Mouse (Mus musculus) MEL (cell line): Measurements from ENCODE around the gene Map10. TPM values are rescaled to one million over a fixed set of nuclear protein-coding genes. Genes with fewer than 3 reads are reported as not detected.

ENCODE experiments used
- DNase-seq: peaks from one replicate; pipeline ENCODE4 v3.0.0; 2011; ENCODE audit warnings: low read depth, low spot score
- H3K27ac ChIP-seq: 2 replicates; pipeline ENCODE4 v1.5.1; 2012; ENCODE audit warnings: low read depth, mild to moderate bottlenecking, control low read depth, low read length, moderate library complexity; ENCODE audit not compliant: control insufficient read depth
- H3K27me3 ChIP-seq, 2 experiments: fragments of 150-350 bp in 1 of 2; sonication (generic) in 1 of 2; 2 replicates each; pipeline ENCODE4 v1.6.1; 2012; ENCODE audit warnings: low read length in 2 of 2, mild to moderate bottlenecking in 2 of 2, improper control_type of control experiment in 1 of 2, moderate library complexity in 1 of 2; ENCODE audit not compliant: insufficient read depth in 2 of 2, control insufficient read depth in 1 of 2
- H3K36me3 ChIP-seq, 2 experiments: 2 replicates each; pipeline ENCODE4 v1.6.1; 2012 to 2014; ENCODE audit warnings: low read length in 2 of 2, improper control_type of control experiment in 1 of 2, inconsistent platforms in 1 of 2, mild to moderate bottlenecking in 1 of 2; ENCODE audit not compliant: insufficient read depth in 2 of 2, control insufficient read depth in 1 of 2
- H3K4me1 ChIP-seq, 2 experiments: fragments of 150-350 bp in 1 of 2; sonication (generic) in 1 of 2; 2 replicates each; pipeline ENCODE4 v1.6.1; 2012; ENCODE audit warnings: low read length in 2 of 2, improper control_type of control experiment in 1 of 2, mild to moderate bottlenecking in 1 of 2; ENCODE audit not compliant: insufficient read depth in 2 of 2, control insufficient read depth in 1 of 2
- H3K4me3 ChIP-seq, 2 experiments: fragments of 150-350 bp in 1 of 2; sonication (generic) in 1 of 2; 2 replicates each; pipeline ENCODE4 v1.5.1; 2012; ENCODE audit warnings: low read depth in 2 of 2, low read length in 2 of 2, mild to moderate bottlenecking in 2 of 2, moderate library complexity in 2 of 2, control low read depth in 1 of 2, improper control_type of control experiment in 1 of 2; ENCODE audit not compliant: control insufficient read depth in 1 of 2, insufficient read depth in 1 of 2
- H3K79me2 ChIP-seq: 2 replicates; pipeline ENCODE4 v1.6.1; 2012; ENCODE audit warnings: mild to moderate bottlenecking, low read length, moderate library complexity; ENCODE audit not compliant: control insufficient read depth, poor library complexity, insufficient read depth
- H3K9ac ChIP-seq: 2 replicates; pipeline ENCODE4 v1.6.1; 2012; ENCODE audit warnings: low read depth, mild to moderate bottlenecking, control low read depth, low read length, moderate library complexity; ENCODE audit not compliant: control insufficient read depth, poor library complexity, severe bottlenecking
- H3K9me3 ChIP-seq: fragments of 150-350 bp; sonication (generic); replicated peaks from 2 replicates; pipeline ENCODE4 v1.6.1; 2012; ENCODE audit warnings: mild to moderate bottlenecking, low read length, improper control_type of control experiment, moderate library complexity; ENCODE audit not compliant: insufficient read depth
- BHLHE40 ChIP-seq: IDR thresholded peaks from 2 replicates; pipeline ENCODE4 v1.6.1; 2012; ENCODE audit warnings: low read depth, mild to moderate bottlenecking, inconsistent platforms, low read length, improper control_type of control experiment, borderline replicate concordance
- ELF1 ChIP-seq: IDR thresholded peaks from 2 replicates; pipeline ENCODE4 v1.6.1; 2014; ENCODE audit warnings: low read depth, mild to moderate bottlenecking, inconsistent platforms, low read length, improper control_type of control experiment, moderate library complexity
- HCFC1 ChIP-seq: IDR thresholded peaks from 2 replicates; pipeline ENCODE4 v1.6.1; 2012; ENCODE audit warnings: low read depth, mild to moderate bottlenecking, inconsistent platforms, low read length, improper control_type of control experiment, moderate library complexity
- JUND ChIP-seq: IDR thresholded peaks from 2 replicates; pipeline ENCODE4 v1.6.1; 2011; ENCODE audit warnings: low read depth, mild to moderate bottlenecking, improper control_type of control experiment, low read length
- MAFK ChIP-seq: IDR thresholded peaks from 2 replicates; pipeline ENCODE4 v1.6.1; 2011; ENCODE audit warnings: low read depth, mild to moderate bottlenecking, low read length, improper control_type of control experiment, borderline replicate concordance
- MAX ChIP-seq: IDR thresholded peaks from 2 replicates; pipeline ENCODE4 v1.6.1; 2011; ENCODE audit warnings: low read length, improper control_type of control experiment
- MAZ ChIP-seq: IDR thresholded peaks from 2 replicates; pipeline ENCODE4 v1.6.1; 2012; ENCODE audit warnings: low read depth, mild to moderate bottlenecking, inconsistent platforms, low read length, improper control_type of control experiment
- MEF2A ChIP-seq: IDR thresholded peaks from 2 replicates; pipeline ENCODE4 v1.6.1; 2014; ENCODE audit warnings: low read depth, mild to moderate bottlenecking, inconsistent platforms, low read length, improper control_type of control experiment; ENCODE audit not compliant: poor library complexity, insufficient replicate concordance, severe bottlenecking; ENCODE audit errors: extremely low read depth
- MXI1 ChIP-seq: IDR thresholded peaks from 2 replicates; pipeline ENCODE4 v1.6.1; 2011; ENCODE audit warnings: mild to moderate bottlenecking, low read depth, low read length, improper control_type of control experiment
- NELFE ChIP-seq: IDR thresholded peaks from 2 replicates; pipeline ENCODE4 v1.6.1; 2011; ENCODE audit warnings: low read depth, low read length, improper control_type of control experiment
- RAD21 ChIP-seq: IDR thresholded peaks from 2 replicates; pipeline ENCODE4 v1.6.1; 2011; ENCODE audit warnings: mild to moderate bottlenecking, low read depth, low read length, improper control_type of control experiment
- RCOR1 ChIP-seq: IDR thresholded peaks from 2 replicates; pipeline ENCODE4 v1.6.1; 2012; ENCODE audit warnings: low read depth, mild to moderate bottlenecking, inconsistent platforms, low read length, improper control_type of control experiment
- TAL1 ChIP-seq: IDR thresholded peaks from 2 replicates; pipeline ENCODE4 v1.6.1; 2012; ENCODE audit warnings: mild to moderate bottlenecking, inconsistent platforms, low read length, moderate library complexity, mixed read lengths
- TBP ChIP-seq: IDR thresholded peaks from 2 replicates; pipeline ENCODE4 v1.8.0; 2011; ENCODE audit warnings: low read depth, low read length, improper control_type of control experiment
- TCF12 ChIP-seq: IDR thresholded peaks from 2 replicates; pipeline ENCODE4 v1.6.1; 2014; ENCODE audit warnings: low read depth, mild to moderate bottlenecking, inconsistent platforms, low read length, improper control_type of control experiment, moderate library complexity
- UBTF ChIP-seq: IDR thresholded peaks from 2 replicates; pipeline ENCODE4 v1.6.1; 2012; ENCODE audit warnings: low read depth, mild to moderate bottlenecking, inconsistent platforms, low read length, improper control_type of control experiment, moderate library complexity, borderline replicate concordance; ENCODE audit not compliant: insufficient read depth
- USF1 ChIP-seq: IDR thresholded peaks from 2 replicates; pipeline ENCODE4 v1.6.1; 2014; ENCODE audit warnings: low read depth, mild to moderate bottlenecking, inconsistent platforms, low read length, improper control_type of control experiment, moderate library complexity
- USF2 ChIP-seq, 2 experiments: IDR thresholded peaks; 2 replicates each; pipeline ENCODE4 v1.6.1; 2011 to 2012; ENCODE audit warnings: improper control_type of control experiment in 2 of 2, low read length in 2 of 2, borderline replicate concordance in 1 of 2, inconsistent platforms in 1 of 2, low read depth in 1 of 2, mild to moderate bottlenecking in 1 of 2; ENCODE audit not compliant: insufficient read depth in 1 of 2
- ZKSCAN1 ChIP-seq: IDR thresholded peaks from 2 replicates; pipeline ENCODE4 v1.6.1; 2012; ENCODE audit warnings: low read depth, mild to moderate bottlenecking, inconsistent platforms, low read length, improper control_type of control experiment, moderate library complexity
- ZMIZ1 ChIP-seq: IDR thresholded peaks from 2 replicates; pipeline ENCODE4 v1.6.1; 2012; ENCODE audit warnings: low read depth, mild to moderate bottlenecking, inconsistent platforms, low read length, improper control_type of control experiment, moderate library complexity
- polyA plus RNA-seq, 2 experiments: library from polyadenylated mRNA; stranded (reverse) in 1 of 2; unstranded in 1 of 2; fragments of >175 nt in 1 of 2; fragments of >200 nt in 1 of 2; gene quantifications; 2 replicates each; pipeline versions ENCODE4 v1.2.1 to v1.2.4; 2012; ENCODE audit warnings: low replicate concordance in 2 of 2, low read depth in 1 of 2; ENCODE audit not compliant: insufficient read length in 2 of 2, insufficient read depth in 1 of 2, missing spikeins in 1 of 2
- total RNA-seq: library from RNA; depleted of rRNA; stranded (reverse); fragments of 300-350 nt; gene quantifications from 2 replicates; pipeline ENCODE4 v1.2.3, GENCODE M21; 2012

Map10 gene
- total and polyA plus RNA-seq, 3 experiments: not detected

GRCm38 (mm10) chr8:125675796-125676195, 6.2 kb downstream of the Map10 start:
- TF ChIP-seq TAL1 (no peak), RCOR1 (no peak), UBTF (no peak), RAD21 (no peak)
- H3K9ac ChIP-seq: no peak overlapping the region
- no peaks in the 10 kb centered on the region for H3K4me1 ChIP-seq
- no peak overlapping the region for H3K4me3 ChIP-seq
- no peaks in the 10 kb centered on the region for H3K27me3 ChIP-seq
- H3K9me3 ChIP-seq: no peaks in the 10 kb centered on the region
- H3K79me2 ChIP-seq: no peaks in the 10 kb centered on the region
- no peaks in the 10 kb centered on the region for H3K36me3 ChIP-seq
- no peak overlapping the region for H3K27ac ChIP-seq
- DNase-seq: no peak

GRCm38 (mm10) chr8:125677484-125677883, 7.9 kb downstream of the Map10 start:
- Histone ChIP-seq H3K4me3 (no peak overlapping the region), H3K9me3 (no peaks in the 10 kb centered on the region), H3K27ac (no peak overlapping the region), H3K79me2 (no peaks in the 10 kb centered on the region), H3K9ac (no peak overlapping the region), H3K36me3 (no peaks in the 10 kb centered on the region), H3K4me1 (no peaks in the 10 kb centered on the region), H3K27me3 (no peaks in the 10 kb centered on the region)
- TF ChIP-seq USF2 (IDR thresholded peaks at IDR 0.05; ENCODE audit: borderline replicate concordance in 1 of 2, insufficient read depth in 1 of 2, low read depth in 1 of 2, low read length in 2 of 2) (no peak), MAFK (no peak), NELFE (no peak), TBP (no peak), ELF1 (no peak), BHLHE40 (no peak), USF1 (no peak), TAL1 (no peak), ZMIZ1 (no peak), TCF12 (no peak), ZKSCAN1 (no peak), JUND (no peak), MAZ (no peak), MAX (no peak), HCFC1 (no peak), MEF2A (no peak), RCOR1 (no peak), MXI1 (no peak)
- DNase-seq: no peak
